Mouse (Mus musculus) neural tube, embryonic 12.5 days (tissue): ENCODE measurements at regions not wholly inside any gene's neighbourhood (a gene's known extent, or its start where the extent isn't known, plus 50 kb on each side); places are given as distances from the start of the nearest gene placed in this dataset.

ENCODE experiments used
- ATAC-seq: fragments of 200-750 bp; cut with Nextera tagmentation; 2 replicates; pipeline ENCODE4 v1.8.0; 2017; ENCODE audit warnings: low read depth, mild to moderate bottlenecking, moderate TSS enrichment, moderate library complexity; ENCODE audit not compliant: low FRiP score
- H3K27ac ChIP-seq: fragments of 300-500 bp; sonication (generic); 2 replicates; pipeline ENCODE4 v1.5.1; 2016
- H3K27me3 ChIP-seq: fragments of 300-500 bp; sonication (generic); replicated peaks from 2 replicates; pipeline ENCODE4 v1.6.1; 2016; ENCODE audit warnings: mild to moderate bottlenecking
- H3K36me3 ChIP-seq: fragments of 300-500 bp; sonication (generic); 2 replicates; pipeline ENCODE4 v1.6.1; 2016; ENCODE audit warnings: mild to moderate bottlenecking
- H3K4me1 ChIP-seq: fragments of 300-500 bp; sonication (generic); 2 replicates; pipeline ENCODE4 v1.6.1; 2016
- H3K4me2 ChIP-seq: fragments of 300-500 bp; sonication (generic); replicated peaks from 2 replicates; pipeline ENCODE4 v1.6.1; 2016; ENCODE audit warnings: mild to moderate bottlenecking
- H3K4me3 ChIP-seq: fragments of 300-500 bp; sonication (generic); 2 replicates; pipeline ENCODE4 v1.5.1; 2016
- H3K9ac ChIP-seq: fragments of 300-500 bp; sonication (generic); 2 replicates; pipeline ENCODE4 v1.6.1; 2016; ENCODE audit warnings: mild to moderate bottlenecking
- H3K9me3 ChIP-seq: fragments of 300-500 bp; sonication (generic); 2 replicates; pipeline ENCODE4 v1.6.1; 2016; ENCODE audit warnings: mild to moderate bottlenecking
- WGBS: fragments of 180-500 bp; shearing (Covaris S2); methylation state at CpG from one replicate; pipeline ENCODE4 v1.1.7; 2016; 5-methylcytosine and 5-hydroxymethylcytosine counted together

DNA sequence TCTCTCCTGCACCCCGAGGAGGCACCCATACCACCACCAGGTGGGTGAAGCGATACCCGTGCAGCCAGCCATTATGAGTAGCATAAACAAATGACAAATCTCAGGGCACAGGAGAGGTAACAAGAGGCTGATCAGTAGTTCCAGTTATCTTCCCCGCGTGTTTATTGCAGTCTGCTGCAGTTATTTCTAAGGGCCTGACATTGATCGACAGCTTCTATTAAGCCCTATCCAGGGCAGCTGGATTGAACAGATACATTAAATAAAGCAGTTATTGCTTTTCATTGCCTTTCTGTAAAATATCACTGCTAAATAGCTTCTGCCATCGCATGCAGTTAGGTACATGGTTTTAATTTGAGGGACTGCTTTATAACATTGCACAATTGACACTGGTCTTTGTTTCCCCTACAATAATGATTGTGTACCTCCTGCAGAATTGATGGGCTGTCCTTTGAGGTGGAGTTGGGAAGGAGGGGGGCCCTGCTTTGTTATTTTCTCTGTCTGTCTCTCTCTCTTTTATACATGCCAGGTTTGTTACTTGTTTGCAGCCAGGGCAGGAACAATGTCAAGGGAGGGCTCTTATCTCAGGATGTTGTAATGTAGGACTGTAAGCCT lies 245.0 kb downstream of the Gpat3 start:
- WGBS, result 52% methylated on average over 7 of the region's 7 CpGs
- no peak overlapping the region for H3K9ac ChIP-seq

DNA sequence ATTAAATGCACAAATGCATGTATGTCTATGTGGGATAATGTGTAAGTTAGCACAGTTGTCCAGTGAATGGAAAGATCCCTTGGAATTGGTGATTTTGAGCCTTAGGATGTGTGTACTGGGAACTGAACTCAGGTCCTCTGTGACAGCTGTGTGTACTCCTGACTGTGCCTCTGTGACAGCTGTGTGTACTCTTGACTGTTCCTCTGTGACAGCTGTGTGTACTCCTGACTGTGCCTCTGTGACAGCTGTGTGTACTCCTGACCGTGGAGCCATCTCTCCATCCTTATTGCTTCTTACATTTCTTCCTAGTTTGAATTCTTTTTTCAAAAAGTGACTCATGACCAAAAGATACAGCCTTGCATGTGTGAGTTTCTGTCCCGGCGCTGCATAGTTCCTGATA lies 239.7 kb downstream of the Gpat3 start:
- no peaks in the 10 kb centered on the region for H3K4me1 ChIP-seq
- no peak overlapping the region for H3K27ac ChIP-seq
- no peak overlapping the region for H3K4me3 ChIP-seq
- H3K9ac ChIP-seq, result no peak overlapping the region
- H3K27me3 ChIP-seq, result no peaks in the 10 kb centered on the region
- no peaks in the 10 kb centered on the region for H3K36me3 ChIP-seq
- ATAC-seq, result no peak
- no peak overlapping the region for H3K4me2 ChIP-seq
- WGBS, result 83% methylated on average over 3 of the region's 3 CpGs
- no peaks in the 10 kb centered on the region for H3K9me3 ChIP-seq

More for the DNA sequence above, 245.0 kb downstream of the Gpat3 start:
- Histone ChIP-seq H3K27me3 (no peaks in the 10 kb centered on the region), H3K4me3 (no peak overlapping the region), H3K9me3 (no peaks in the 10 kb centered on the region), H3K27ac (peak overlapping the region; percentile 22; the same call in 1 of the 2 replicates), H3K36me3 (no peaks in the 10 kb centered on the region), H3K4me2 (peak overlapping the region; percentile 28; the same call in 1 of the 2 replicates), H3K4me1 (0 out of 2 replicates have a peak, but pooled peaks cover 4% of the 10 kb centered on the region)
- peak; percentile 67 for ATAC-seq

DNA sequence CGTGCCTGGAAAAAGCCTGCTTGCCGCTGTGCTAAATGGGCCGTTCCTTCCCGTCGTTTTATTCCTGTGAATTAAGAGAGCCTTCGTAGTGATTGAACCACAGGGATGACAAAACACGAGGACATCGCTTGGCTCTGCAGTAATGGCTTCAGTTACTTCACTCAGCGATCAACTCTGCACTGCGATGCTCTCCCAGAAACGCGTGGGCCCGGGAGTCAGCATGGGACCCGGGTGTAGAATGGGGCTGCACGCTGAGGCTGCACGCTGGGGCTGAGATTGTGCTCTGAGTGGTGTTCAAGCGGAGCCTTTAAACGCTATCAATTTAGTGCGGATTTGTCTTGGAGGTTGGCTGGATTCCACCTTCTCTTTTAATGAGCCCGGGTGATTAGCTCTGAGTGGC lies 237.1 kb downstream of the Gpat3 start:
- Histone ChIP-seq H3K4me2 (no peak overlapping the region), H3K4me3 (no peak overlapping the region), H3K9me3 (no peaks in the 10 kb centered on the region), H3K27ac (no peak overlapping the region), H3K36me3 (no peaks in the 10 kb centered on the region), H3K4me1 (no peaks in the 10 kb centered on the region), H3K9ac (no peak overlapping the region), H3K27me3 (no peaks in the 10 kb centered on the region)
- ATAC-seq, result no peak
- WGBS, result 60% methylated on average over 20 of the region's 20 CpGs

DNA sequence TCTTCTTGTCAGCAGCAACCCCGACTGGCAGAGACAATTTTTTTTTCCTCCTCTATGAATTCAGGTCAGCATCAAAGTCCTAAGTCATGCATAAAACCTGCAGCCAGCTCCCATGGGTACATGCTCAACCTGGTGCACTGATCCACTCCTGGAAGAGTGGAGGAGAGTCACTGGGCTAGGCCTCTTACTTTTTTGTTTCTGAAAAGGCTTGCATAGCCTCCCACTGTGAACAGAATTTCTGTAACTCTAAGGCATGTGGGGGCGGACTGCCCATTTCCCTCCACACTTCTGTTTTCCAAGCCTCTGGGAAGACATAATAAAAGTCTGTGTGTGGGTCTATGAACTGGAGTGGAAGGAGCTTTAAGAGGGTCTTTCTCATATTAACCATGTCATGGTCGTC lies 218.8 kb downstream of the Gpat3 start:
- H3K4me1 ChIP-seq, result no peaks in the 10 kb centered on the region
- H3K36me3 ChIP-seq, result no peaks in the 10 kb centered on the region
- H3K27me3 ChIP-seq, result no peaks in the 10 kb centered on the region
- 75% methylated on average over 3 of the region's 3 CpGs for WGBS
- H3K4me2 ChIP-seq, result no peak overlapping the region
- no peak for ATAC-seq
- H3K4me3 ChIP-seq, result no peak overlapping the region
- no peak overlapping the region for H3K27ac ChIP-seq
- H3K9me3 ChIP-seq, result no peaks in the 10 kb centered on the region
- no peak overlapping the region for H3K9ac ChIP-seq

DNA sequence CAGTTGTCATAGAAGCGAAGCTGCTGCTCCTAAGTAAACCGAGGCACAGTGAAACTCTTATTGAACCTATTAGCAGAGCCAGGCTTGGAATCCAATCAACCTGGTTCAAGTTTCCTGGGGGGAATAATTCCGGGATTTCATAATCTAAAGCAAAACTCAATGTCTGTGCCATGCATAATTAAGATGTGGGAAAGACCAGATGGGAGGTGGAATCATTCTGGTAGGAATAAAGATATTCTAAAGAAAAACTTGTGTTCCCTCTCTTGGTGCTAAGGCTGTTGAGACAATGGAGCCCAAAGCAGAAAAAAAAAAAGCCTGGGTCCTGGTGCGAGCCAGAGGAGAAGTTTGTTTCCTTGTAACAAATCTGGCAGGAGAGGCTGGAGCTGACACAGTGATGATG lies 217.7 kb downstream of the Gpat3 start:
- Histone ChIP-seq H3K4me3 (no peak overlapping the region), H3K27ac (no peak overlapping the region)

DNA sequence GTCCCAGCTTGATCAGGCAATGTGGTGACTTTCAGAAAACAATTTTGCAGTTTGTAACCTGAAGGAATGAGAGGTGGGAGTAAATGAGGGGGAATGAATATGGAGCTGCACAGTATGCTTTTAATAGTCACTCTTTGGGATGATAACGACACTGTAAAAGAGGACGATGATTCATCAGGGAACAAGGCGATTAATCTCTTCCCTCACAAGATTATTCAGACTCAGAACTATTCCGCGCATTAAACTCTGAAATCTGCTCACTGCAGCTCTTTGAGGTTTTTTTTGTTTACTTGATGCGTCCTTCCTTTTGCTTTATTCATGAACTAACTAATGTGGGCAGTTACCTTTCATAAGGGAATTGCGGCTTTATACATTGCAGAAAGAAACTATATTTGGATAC lies 206.1 kb downstream of the Gpat3 start:
- no peak overlapping the region for H3K9ac ChIP-seq
- WGBS, result 92% methylated on average over 7 of the region's 7 CpGs
- H3K4me2 ChIP-seq, result no peak overlapping the region
- H3K4me1 ChIP-seq, result no peaks in the 10 kb centered on the region
- H3K27me3 ChIP-seq, result no peaks in the 10 kb centered on the region
- H3K4me3 ChIP-seq, result no peak overlapping the region
- H3K36me3 ChIP-seq, result no peaks in the 10 kb centered on the region
- H3K9me3 ChIP-seq, result no peaks in the 10 kb centered on the region
- ATAC-seq, result no peak
- H3K27ac ChIP-seq, result no peak overlapping the region

More for the DNA sequence above, 217.7 kb downstream of the Gpat3 start:
- Histone ChIP-seq H3K9me3 (no peaks in the 10 kb centered on the region), H3K9ac (no peak overlapping the region), H3K27me3 (no peaks in the 10 kb centered on the region), H3K4me1 (no peaks in the 10 kb centered on the region), H3K4me2 (no peak overlapping the region), H3K36me3 (no peaks in the 10 kb centered on the region)
- WGBS, result 93% methylated on average over 4 of the region's 4 CpGs
- no peak for ATAC-seq

DNA sequence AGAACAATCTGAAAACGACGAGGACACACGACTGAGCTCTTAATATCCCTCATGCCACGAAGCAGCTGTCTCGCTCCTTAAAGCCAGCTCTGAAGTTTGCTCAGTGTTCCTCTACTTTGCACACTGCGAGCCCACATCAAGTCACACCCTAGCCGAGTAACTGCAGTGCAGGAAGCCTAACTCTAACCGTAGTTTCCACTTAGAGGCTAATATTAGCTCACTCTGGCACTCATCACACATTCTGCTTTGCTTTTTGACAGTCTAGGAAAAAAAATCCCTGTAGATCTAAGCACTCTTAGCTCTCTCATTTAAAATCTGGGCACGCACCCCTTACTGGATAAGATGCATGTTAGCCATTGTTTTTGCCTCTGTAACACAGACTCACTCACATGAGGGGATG lies 195.0 kb downstream of the Gpat3 start:
- H3K27ac ChIP-seq, result no peak overlapping the region
- H3K4me3 ChIP-seq, result no peak overlapping the region
- no peaks in the 10 kb centered on the region for H3K36me3 ChIP-seq
- no peaks in the 10 kb centered on the region for H3K9me3 ChIP-seq
- no peak for ATAC-seq
- 87% methylated on average over 9 of the region's 9 CpGs for WGBS
- H3K4me2 ChIP-seq, result no peak overlapping the region
- H3K9ac ChIP-seq, result no peak overlapping the region
- no peaks in the 10 kb centered on the region for H3K4me1 ChIP-seq
- no peaks in the 10 kb centered on the region for H3K27me3 ChIP-seq

DNA sequence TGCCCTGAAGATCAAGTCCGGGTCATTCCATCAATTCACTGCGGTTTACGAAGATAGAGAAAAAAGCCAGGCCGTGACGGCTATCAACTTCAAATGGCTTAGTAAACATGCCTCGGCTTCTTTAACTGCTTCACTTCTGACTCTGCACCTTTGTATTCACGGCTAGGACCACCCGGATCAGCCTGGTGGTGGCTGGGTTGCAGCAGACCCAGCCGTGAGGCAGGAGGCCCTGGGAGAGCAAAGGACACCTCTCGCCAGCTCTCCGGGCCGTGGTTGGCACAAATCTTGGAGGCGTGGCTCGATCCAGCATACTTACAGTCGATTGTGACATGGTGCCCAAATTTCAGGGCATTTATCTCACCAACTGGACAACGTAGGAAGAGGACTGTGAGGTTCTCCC lies 187.5 kb downstream of the Gpat3 start:
- no peak overlapping the region for H3K4me3 ChIP-seq
- WGBS, result 70% methylated on average over 16 of the region's 16 CpGs
- H3K27ac ChIP-seq, result no peak overlapping the region
- no peak for ATAC-seq
- no peaks in the 10 kb centered on the region for H3K36me3 ChIP-seq
- no peaks in the 10 kb centered on the region for H3K9me3 ChIP-seq
- no peaks in the 10 kb centered on the region for H3K27me3 ChIP-seq
- H3K4me2 ChIP-seq, result no peak overlapping the region
- H3K9ac ChIP-seq, result no peak overlapping the region
- H3K4me1 ChIP-seq, result no peaks in the 10 kb centered on the region

DNA sequence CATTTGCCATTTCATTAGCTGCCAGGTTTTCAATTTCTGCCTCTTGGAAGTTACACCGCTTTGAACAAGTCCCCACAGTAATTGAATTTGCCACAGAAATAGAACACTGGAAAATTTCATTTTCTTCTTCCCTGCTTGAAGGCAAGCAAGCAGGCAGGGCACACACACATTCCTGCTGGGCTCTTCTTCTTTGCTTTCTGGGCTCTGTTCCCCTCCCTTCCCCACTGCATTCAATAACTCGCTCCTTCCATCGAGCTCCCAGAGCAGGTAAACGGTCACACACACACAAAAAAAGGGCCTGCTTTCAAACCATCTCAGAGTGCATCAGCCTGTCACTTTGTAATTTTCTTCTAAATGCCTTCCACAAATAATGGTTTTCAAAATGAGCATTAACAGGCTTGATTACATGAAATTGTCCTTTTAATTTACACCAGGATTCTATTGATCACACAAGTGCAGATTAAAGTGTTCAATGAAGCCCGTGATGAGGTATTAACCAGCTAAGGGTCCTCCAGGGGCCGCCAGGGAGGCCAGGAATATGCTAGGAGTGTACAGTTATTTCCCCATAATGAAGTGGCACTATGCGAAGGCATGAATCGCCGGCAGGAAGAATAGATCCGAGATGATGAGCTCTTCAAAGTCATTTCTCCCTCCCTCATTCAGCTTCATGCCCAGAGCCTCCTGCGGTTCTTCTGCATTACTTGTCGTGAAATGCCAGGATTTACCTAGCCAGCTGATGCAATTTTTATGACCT lies 186.8 kb downstream of the Gpat3 start:
- H3K27ac ChIP-seq, result no peak overlapping the region
- no peak overlapping the region for H3K9ac ChIP-seq
- no peaks in the 10 kb centered on the region for H3K36me3 ChIP-seq
- no peaks in the 10 kb centered on the region for H3K27me3 ChIP-seq
- no peak for ATAC-seq
- H3K4me3 ChIP-seq, result no peak overlapping the region
- no peak overlapping the region for H3K4me2 ChIP-seq
- no peaks in the 10 kb centered on the region for H3K9me3 ChIP-seq
- H3K4me1 ChIP-seq, result no peaks in the 10 kb centered on the region
- whole genome bisulfite sequencing, result 60% methylated on average over 12 of the region's 12 CpGs

DNA sequence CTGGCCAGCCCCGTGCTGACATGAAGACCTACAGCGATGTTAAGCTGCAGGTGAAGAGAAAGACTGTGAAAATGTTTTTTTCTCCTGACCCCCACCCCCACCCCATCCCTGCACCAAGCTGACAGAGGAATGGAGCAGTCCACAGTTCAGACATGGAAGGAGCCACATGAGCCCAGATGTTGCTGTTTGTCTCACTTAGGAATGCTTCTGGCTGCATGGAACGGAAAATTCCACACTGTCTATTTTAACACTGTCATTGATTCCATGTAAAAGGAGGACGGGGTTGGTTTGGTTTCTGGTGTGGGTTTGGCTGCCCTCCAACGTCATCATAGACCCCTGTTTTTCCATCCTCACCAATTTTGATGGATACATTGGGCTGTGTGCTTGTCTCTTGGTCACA lies 179.3 kb downstream of the Gpat3 start:
- WGBS, result 80% methylated on average over 5 of the region's 5 CpGs
- Histone ChIP-seq H3K4me1 (no peaks in the 10 kb centered on the region), H3K36me3 (no peaks in the 10 kb centered on the region), H3K9ac (no peak overlapping the region), H3K9me3 (no peaks in the 10 kb centered on the region), H3K4me2 (no peak overlapping the region), H3K4me3 (no peak overlapping the region), H3K27me3 (peaks cover 13% of the 10 kb centered on the region), H3K27ac (no peak overlapping the region)
- ATAC-seq, result no peak

DNA sequence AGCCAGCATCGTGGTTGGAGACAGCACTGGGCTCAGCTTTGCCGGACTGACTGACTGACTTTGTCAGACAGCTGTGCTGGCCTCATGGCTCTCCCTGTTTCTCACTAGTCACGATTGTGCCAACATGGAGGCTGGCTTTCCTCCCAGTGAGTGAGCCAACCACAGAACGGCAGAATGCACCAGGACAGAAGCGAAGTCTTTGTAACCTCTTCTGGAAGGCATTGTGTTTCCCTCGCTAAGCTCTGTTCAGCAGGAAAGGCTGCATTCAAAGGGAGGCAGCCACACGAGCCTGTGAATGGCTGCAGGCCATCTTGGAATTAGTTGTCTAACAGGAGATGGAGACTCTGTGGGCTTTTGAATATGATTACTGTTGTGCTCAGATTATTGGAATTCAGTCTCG lies 178.3 kb downstream of the Gpat3 start:
- H3K4me1 ChIP-seq, result no peaks in the 10 kb centered on the region
- 64% methylated on average over 8 of the region's 8 CpGs for WGBS
- no peak for ATAC-seq
- H3K4me3 ChIP-seq, result no peak overlapping the region
- no peak overlapping the region for H3K4me2 ChIP-seq
- H3K9me3 ChIP-seq, result no peaks in the 10 kb centered on the region
- H3K27ac ChIP-seq, result no peak overlapping the region
- H3K27me3 ChIP-seq, result peaks cover 16% of the 10 kb centered on the region
- no peak overlapping the region for H3K9ac ChIP-seq
- no peaks in the 10 kb centered on the region for H3K36me3 ChIP-seq

DNA sequence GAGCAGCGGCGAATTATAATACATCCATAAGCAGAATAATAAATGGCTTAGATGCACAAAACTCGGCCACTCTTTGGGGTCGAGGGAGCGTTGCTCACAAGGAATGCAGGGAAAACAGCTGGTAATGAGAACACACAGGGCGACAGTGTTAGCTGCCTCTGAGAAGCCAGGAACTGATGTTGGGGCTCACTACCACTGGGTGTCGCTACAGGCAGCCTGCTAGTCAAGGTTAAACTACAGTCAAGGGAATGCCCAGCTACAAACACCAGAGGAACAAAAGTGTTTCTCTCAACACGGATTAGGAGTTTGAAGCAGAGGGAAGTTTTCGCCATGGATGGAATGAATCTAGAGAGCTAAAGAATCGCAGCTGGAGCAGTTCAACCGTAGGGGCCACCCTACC lies 175.3 kb downstream of the Gpat3 start:
- Histone ChIP-seq H3K36me3 (no peaks in the 10 kb centered on the region), H3K4me2 (0 out of 2 replicates have a peak overlapping the region, but pooled peaks have one; percentile 1), H3K4me1 (no peaks in the 10 kb centered on the region), H3K27ac (no peak overlapping the region), H3K9me3 (no peaks in the 10 kb centered on the region), H3K9ac (no peak overlapping the region), H3K27me3 (peaks cover 16% of the 10 kb centered on the region), H3K4me3 (no peak overlapping the region)
- ATAC-seq, result 0 out of 2 replicates have a peak, but pooled peaks have one; percentile 25
- 12% methylated on average over 11 of the region's 11 CpGs for WGBS

DNA sequence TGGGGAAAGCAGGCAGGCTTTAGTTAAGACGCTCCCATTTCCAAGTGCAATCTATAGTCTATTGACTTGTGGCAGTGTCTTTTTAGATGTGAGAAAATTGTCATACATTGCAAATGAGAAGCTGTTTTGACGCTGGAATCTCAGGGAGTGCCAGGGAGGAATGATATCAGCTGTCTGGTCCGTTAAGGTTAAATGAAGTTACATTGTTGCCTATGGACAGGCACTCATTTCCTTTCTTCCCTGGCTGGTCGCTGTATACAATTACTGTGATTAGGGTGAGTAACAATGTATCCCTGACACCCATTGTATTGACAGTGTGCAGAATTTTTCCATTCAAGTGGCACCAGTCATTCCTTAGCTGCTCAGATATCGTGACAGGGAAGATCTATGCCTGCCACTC lies 168.3 kb downstream of the Gpat3 start:
- ATAC-seq, result no peak
- 76% methylated on average over 5 of the region's 5 CpGs for WGBS
- no peak overlapping the region for H3K4me3 ChIP-seq
- no peaks in the 10 kb centered on the region for H3K27me3 ChIP-seq
- no peaks in the 10 kb centered on the region for H3K9me3 ChIP-seq
- H3K9ac ChIP-seq, result no peak overlapping the region
- no peak overlapping the region for H3K4me2 ChIP-seq
- H3K36me3 ChIP-seq, result no peaks in the 10 kb centered on the region
- no peak overlapping the region for H3K27ac ChIP-seq
- no peaks in the 10 kb centered on the region for H3K4me1 ChIP-seq
